Mouse (Mus musculus) lung, postnatal 0 days (tissue): ENCODE results near the gene Ssbp3. TPM values are rescaled to one million over a fixed set of nuclear protein-coding genes. Genes with fewer than 3 reads are reported as not detected.
A peak's percentile ranks its signal among the peaks of the same experiment; 100 is the strongest.

Experiments used
- ATAC-seq: fragments of 200-750 bp; cut with Nextera tagmentation; 2 replicates; pipeline ENCODE4 v1.8.0; 2017; ENCODE audit warnings: moderate library complexity
- DNase-seq: peaks from one replicate; pipeline ENCODE4 v3.0.0-alpha.2; 2016; ENCODE audit warnings: low spot score
- H3K27ac ChIP-seq: fragments of 300-500 bp; sonication (generic); 2 replicates; pipeline ENCODE4 v1.5.1; 2014; ENCODE audit warnings: antibody characterized with exemption, mild to moderate bottlenecking, low read length, mixed read lengths
- H3K27me3 ChIP-seq: fragments of 300-500 bp; sonication (generic); replicated peaks from 2 replicates; pipeline ENCODE4 v1.6.1; 2014; ENCODE audit warnings: low read length, mixed read lengths; ENCODE audit not compliant: insufficient read depth
- H3K36me3 ChIP-seq: fragments of 300-500 bp; sonication (generic); 2 replicates; pipeline ENCODE4 v1.6.1; 2014; ENCODE audit warnings: low read length, mixed read lengths; ENCODE audit not compliant: insufficient read depth
- H3K4me1 ChIP-seq: fragments of 300-500 bp; sonication (generic); 2 replicates; pipeline ENCODE4 v1.6.1; 2014; ENCODE audit warnings: antibody characterized with exemption, low read depth, low read length, mixed read lengths; ENCODE audit not compliant: insufficient read depth
- H3K4me2 ChIP-seq: fragments of 300-500 bp; sonication (generic); replicated peaks from 2 replicates; pipeline ENCODE4 v1.6.1; 2014; ENCODE audit warnings: low read depth, mild to moderate bottlenecking, low read length, moderate library complexity, mixed read lengths
- H3K4me3 ChIP-seq: fragments of 300-500 bp; sonication (generic); 2 replicates; pipeline ENCODE4 v1.5.1; 2014; ENCODE audit warnings: low read depth, low read length
- H3K9ac ChIP-seq: fragments of 300-500 bp; sonication (generic); replicated peaks from 2 replicates; pipeline ENCODE4 v1.6.1; 2014; ENCODE audit warnings: low read depth, mild to moderate bottlenecking
- H3K9me3 ChIP-seq: fragments of 300-500 bp; sonication (generic); 2 replicates; pipeline ENCODE4 v1.6.1; 2016; ENCODE audit warnings: low read length, mixed read lengths
- CTCF ChIP-seq: IDR thresholded peaks from 2 replicates; pipeline ENCODE4 v1.5.1; 2016; ENCODE audit warnings: antibody characterized with exemption, mild to moderate bottlenecking
- EP300 ChIP-seq: IDR thresholded peaks from 2 replicates; pipeline ENCODE4 v1.6.1; 2016; ENCODE audit warnings: antibody characterized with exemption, mild to moderate bottlenecking, control low read depth
- WGBS: fragments of 180-500 bp; shearing (Covaris S2); extraction: QIAGEN DNeasy Blood & Tissue Kit; methylation state at CpG from one replicate; pipeline ENCODE4 v1.1.7; 2014; 5-methylcytosine and 5-hydroxymethylcytosine counted together
- polyA plus RNA-seq: library from polyadenylated mRNA; unstranded; fragments of >200 nt; fragmentation: Nextera tagmentation; extraction: Ambion mirVana; gene quantifications from 2 replicates; pipeline ENCODE4 v1.2.1, GENCODE M21; 2015

Ssbp3 gene
- polyA plus RNA-seq, 1 experiment from 2014 or later, result 40.2 TPM

DNA sequence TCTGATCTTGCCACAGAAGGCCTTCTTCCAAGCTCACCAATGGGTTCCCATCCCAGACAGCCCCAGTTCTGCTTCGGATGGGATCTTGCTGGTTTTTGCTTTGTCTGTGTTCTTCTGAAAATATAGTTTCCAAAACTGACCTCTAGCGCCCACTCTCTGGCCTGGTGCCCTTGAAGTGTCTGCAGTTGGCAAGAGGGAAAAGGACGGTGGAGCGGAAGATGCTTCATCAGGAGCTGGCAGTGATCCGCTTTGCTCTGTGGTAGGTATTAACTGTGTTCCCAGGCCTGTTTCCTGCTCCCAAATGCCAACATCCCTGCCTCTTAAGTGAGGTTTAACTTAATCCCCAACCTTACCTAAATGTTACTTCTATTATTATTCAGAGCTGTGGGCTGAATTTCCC is 43.3 kb downstream of the Ssbp3 start:
- Histone ChIP-seq H3K4me3 (no peak overlapping the region), H3K27me3 (no peaks in the 10 kb centered on the region), H3K9ac (no peak overlapping the region), H3K36me3 (no peaks in the 10 kb centered on the region), H3K4me1 (peaks cover 4% of the 10 kb centered on the region), H3K4me2 (no peak overlapping the region), H3K27ac (no peak overlapping the region), H3K9me3 (no peaks in the 10 kb centered on the region)
- no peak for TF ChIP-seq EP300
- no peak for TF ChIP-seq CTCF
- DNase-seq, result no peak
- no peak for ATAC-seq
- 77% methylated on average over 5 of the region's 5 CpGs for WGBS

- Histone ChIP-seq H3K27ac (no peak overlapping the region), H3K9ac (no peak overlapping the region), H3K9me3 (no peaks in the 10 kb centered on the region), H3K27me3 (no peaks in the 10 kb centered on the region), H3K4me3 (no peak overlapping the region), H3K36me3 (no peaks in the 10 kb centered on the region), H3K4me2 (no peak overlapping the region), H3K4me1 (peaks cover 8% of the 10 kb centered on the region; the same call in 1 of the 2 replicates)
- WGBS, result 29% methylated on average over 19 of the region's 19 CpGs
- TF ChIP-seq CTCF, result no peak
- TF ChIP-seq EP300, result no peak
- DNase-seq, result peak; percentile 79
- ATAC-seq, result peak; percentile 73
Observed at GRCm38 (mm10) chr4:106955729-106956712, 45.5 kb downstream of the Ssbp3 start.

DNA sequence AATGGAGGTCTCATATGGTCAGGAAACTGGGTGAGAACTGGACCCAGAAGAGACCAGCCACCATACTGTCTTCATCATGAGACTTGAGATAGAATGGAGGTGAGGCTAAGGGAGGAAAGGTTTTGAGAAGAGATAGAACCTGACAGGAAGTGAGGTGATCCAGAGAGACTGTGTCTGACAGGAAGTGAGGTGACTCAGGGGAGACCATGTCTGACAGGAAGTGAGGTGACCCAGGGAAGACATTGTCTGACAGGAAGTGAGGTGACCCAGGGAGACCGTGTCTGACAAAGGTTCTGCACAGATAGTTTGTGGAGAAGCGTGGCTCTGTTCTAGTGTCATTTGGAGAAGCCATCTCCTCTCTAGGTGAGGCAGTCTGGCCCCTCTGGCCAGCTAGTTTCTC is 47.6 kb downstream of the Ssbp3 start:
- Histone ChIP-seq H3K4me3 (no peak overlapping the region), H3K4me2 (no peak overlapping the region), H3K9ac (no peak overlapping the region), H3K9me3 (no peaks in the 10 kb centered on the region), H3K27ac (no peak overlapping the region), H3K36me3 (no peaks in the 10 kb centered on the region), H3K4me1 (peaks cover 8% of the 10 kb centered on the region; the same call in 1 of the 2 replicates), H3K27me3 (no peaks in the 10 kb centered on the region)
- WGBS, result 56% methylated on average over 2 of the region's 2 CpGs
- DNase-seq, result no peak
- no peak for ATAC-seq
- TF ChIP-seq EP300 (no peak), CTCF (no peak)

- no peak for ATAC-seq
- H3K27ac ChIP-seq, result no peak overlapping the region
- no peaks in the 10 kb centered on the region for H3K36me3 ChIP-seq
- H3K4me2 ChIP-seq, result no peak overlapping the region
- TF ChIP-seq CTCF (no peak), EP300 (no peak)
- DNase-seq, result no peak
- WGBS, result 53% methylated on average over 3 of the region's 3 CpGs
- H3K27me3 ChIP-seq, result no peaks in the 10 kb centered on the region
- H3K4me1 ChIP-seq, result peaks cover 8% of the 10 kb centered on the region; the same call in 1 of the 2 replicates
- H3K9ac ChIP-seq, result no peak overlapping the region
- H3K9me3 ChIP-seq, result no peaks in the 10 kb centered on the region
- H3K4me3 ChIP-seq, result no peak overlapping the region
Observed at GRCm38 (mm10) chr4:106958561-106958960, 48.1 kb downstream of the Ssbp3 start.

- Histone ChIP-seq H3K4me3 (no peak overlapping the region), H3K4me1 (peaks cover 8% of the 10 kb centered on the region; the same call in 1 of the 2 replicates), H3K36me3 (no peaks in the 10 kb centered on the region), H3K4me2 (no peak overlapping the region), H3K9me3 (no peaks in the 10 kb centered on the region), H3K27me3 (no peaks in the 10 kb centered on the region), H3K9ac (no peak overlapping the region), H3K27ac (no peak overlapping the region)
- WGBS, result 63% methylated on average over 12 of the region's 12 CpGs
- DNase-seq (no peak), ATAC-seq (no peak)
- TF ChIP-seq CTCF (no peak), EP300 (no peak)
Observed at GRCm38 (mm10) chr4:106959506-106960302, 49.2 kb downstream of the Ssbp3 start.

GRCm38 (mm10) chr4:106960476-106960875 is 50.0 kb downstream of the Ssbp3 start:
- TF ChIP-seq EP300 (no peak), CTCF (no peak)
- Histone ChIP-seq H3K9ac (no peak overlapping the region), H3K27ac (no peak overlapping the region), H3K9me3 (no peaks in the 10 kb centered on the region), H3K36me3 (no peaks in the 10 kb centered on the region), H3K4me1 (peaks cover 8% of the 10 kb centered on the region; the same call in 1 of the 2 replicates), H3K4me2 (no peak overlapping the region), H3K27me3 (no peaks in the 10 kb centered on the region), H3K4me3 (no peak overlapping the region)
- WGBS, result 88% methylated on average over 2 of the region's 2 CpGs
- no peak for DNase-seq
- no peak for ATAC-seq
